Mouse (Mus musculus) mature B cell (primary cell): Measurements from ENCODE around the gene Mall.

Experiments
- in situ Hi-C: fragments of 300-500 bp; cut with MboI; formaldehyde crosslinking; loops from 2 replicates; pipeline ENCODE4 v1.14.3; 2019

Mall gene

DNA sequence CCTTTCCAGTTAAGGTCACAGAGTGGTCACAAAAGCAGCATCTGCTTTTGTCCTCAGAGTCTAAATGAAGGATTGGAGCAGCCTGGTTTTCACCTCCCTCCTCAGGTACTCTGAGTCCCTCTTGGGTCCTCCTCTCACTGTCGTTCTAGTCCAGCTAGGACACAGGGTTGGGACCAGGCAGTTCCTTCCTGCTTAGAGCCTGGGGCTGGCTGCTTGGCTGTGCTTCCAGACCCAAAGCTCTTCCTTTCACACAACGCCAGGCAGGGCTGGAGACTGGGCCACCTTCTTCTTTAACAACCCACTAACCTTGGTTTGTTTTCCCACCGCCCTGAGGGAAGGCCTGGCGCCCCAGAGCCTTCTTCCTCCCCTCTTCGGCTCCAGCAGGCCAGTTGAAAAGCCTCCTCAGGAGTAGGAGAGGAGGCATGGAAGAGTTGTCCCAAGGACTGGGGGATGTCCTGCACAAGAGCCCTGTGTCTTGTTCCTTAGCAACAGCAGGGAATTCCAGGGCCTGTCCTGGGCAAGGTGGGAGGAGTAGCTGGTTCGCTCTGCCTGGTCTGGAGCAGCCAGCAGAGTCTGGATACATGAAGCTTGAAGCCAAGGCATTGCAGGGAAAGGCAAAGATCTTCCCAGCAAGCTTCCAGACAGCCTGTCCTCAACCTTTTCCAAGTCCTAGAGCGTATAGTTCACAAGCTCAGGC, 717 bp upstream of the Mall start:
- in situ Hi-C loops, result no loop called here

DNA sequence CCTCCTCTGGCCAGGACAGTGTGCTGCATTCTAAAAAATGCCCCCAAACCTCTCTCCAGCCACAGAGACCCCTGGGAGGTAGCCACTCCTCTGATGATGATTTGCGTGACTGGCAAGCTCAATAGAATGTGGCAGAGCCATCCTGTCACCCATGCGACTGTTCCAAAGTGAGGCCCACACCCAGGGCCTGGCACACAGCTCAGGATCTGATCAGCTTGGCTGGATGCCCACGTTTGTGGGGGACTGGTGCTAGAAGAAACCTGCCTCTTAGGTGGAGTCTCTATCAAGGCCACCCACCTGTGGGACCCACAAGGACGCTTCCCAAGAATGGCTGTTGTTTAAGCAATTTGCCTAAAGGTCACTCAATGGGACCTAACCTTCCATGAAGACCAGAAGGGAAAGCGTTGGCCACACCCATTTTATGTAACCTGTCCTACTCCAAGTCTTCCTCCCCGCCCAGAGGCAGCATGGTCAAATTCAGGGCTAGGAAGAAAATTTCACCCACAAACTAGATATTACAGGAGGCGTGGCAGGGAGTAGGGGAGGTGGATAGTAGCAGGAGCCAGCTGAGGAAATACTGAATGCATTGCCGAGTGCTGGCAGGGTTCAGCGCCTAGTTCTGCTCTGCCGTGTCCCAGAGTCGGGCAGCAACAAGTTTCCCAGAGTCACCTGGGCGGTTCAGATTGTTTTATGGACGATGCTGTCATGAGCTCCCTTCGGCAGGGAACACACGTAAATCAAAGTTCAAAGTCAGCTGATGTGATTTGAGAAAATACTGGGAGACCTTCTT, 876 bp downstream of the Mall start:
- in situ Hi-C loops, result no loop called here

DNA sequence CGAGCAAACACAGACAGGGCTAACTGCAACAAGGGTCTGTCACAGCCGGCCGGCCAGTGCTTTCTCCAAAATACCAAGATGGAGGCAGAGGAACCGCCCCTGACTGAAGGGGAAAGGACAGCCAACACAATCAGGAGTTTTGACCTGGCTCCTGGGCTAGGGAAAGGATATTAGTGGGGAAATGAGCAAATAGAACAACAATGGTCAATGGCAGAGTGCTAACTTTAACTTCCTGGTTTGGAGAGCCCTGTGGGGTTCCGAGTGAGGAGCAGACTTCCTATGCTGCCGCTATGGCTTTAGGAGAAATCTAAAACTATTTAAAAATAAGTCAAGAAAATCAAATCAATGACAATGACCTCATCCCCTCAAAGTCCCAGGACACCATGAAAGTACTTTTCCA, 1.6 kb downstream of the Mall start:
- in situ Hi-C loops, result no loop called here

- in situ Hi-C loops, result no loop called here
These were observed 6.5 kb downstream of the Mall start for GRCm38 (mm10) chr2:127723193-127723592.

- in situ Hi-C loops, result no loop called here
These were observed 7.4 kb downstream of the Mall start for GRCm38 (mm10) chr2:127722176-127722892.

DNA sequence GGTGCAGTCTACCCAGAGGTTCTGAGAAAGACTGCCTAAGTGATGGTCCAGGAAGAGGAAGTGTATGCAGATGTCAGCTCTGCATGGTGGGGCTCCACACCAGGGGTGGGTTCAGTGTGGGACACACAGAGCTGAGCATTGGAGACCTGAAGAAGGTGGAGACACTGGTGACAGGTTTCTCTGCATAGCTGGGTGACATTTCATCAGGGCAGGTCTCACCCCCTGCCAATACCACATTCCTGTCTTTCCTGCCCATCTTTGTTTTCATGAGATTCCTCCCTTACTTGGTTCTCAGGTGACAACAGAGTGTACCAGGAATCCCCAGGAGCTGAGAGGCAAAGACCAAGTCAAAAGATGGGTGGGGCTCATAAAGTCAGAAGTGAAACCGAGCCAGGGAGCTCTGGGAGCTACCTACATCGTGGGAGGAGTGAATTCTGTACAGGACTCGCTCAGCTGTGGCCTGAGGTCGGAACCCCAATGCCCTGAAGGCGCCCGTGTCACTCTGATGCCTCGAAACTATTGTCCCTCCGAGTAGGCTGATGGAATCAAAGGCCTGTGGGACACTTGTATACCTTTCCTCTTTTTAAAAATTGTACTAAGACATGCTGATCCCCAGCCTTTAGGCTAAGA, 10.8 kb downstream of the Mall start:
- in situ Hi-C loops, result no loop called here

- in situ Hi-C loops, result no loop called here
These were observed 15.0 kb downstream of the Mall start for GRCm38 (mm10) chr2:127714726-127715125.

DNA sequence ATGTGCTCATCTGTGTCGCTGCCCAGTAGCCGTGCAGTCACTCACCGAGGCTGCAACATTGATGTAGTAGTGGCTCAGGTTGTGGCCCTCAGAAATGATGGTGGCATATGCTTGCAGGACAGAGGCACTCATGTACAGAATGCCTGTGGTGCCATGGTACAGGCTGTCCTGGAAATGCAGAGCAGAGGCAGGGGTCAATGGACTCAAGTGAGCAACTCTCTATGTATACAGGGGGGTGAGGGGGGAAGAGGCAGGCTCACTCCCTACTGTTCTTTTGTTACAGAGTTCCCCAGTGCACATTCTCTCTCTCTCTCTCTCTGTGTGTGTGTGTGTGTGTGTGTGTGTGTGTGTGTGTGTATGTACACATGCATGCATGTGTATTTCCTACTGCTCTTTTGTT, 20.9 kb downstream of the Mall start:
- in situ Hi-C loops, result no loop called here

- in situ Hi-C loops, result no loop called here
These were observed 21.7 kb downstream of the Mall start for GRCm38 (mm10) chr2:127708060-127708459.

GRCm38 (mm10) chr2:127705267-127705666, 24.5 kb downstream of the Mall start:
- in situ Hi-C loops, result no loop called here

DNA sequence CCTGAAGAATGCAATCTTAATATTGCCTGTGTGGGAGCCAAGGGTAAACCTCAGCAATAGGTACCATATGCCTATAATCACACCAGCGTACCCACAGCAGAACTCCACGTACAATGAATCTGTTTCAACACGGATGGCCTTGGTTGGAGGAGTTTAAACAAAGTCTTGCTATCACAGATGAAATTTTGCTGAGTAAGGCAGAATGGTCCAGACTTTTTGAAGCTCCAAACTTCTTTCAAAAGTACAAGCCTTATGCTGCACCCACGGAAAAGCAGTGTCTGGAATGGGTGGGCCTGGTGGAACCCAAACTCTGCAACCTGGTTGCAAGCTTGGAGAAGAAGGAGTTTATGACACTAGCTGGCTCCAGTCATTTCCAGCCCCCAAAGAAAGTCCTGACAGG, 40.5 kb downstream of the Mall start:
- in situ Hi-C loops, result no loop called here

DNA sequence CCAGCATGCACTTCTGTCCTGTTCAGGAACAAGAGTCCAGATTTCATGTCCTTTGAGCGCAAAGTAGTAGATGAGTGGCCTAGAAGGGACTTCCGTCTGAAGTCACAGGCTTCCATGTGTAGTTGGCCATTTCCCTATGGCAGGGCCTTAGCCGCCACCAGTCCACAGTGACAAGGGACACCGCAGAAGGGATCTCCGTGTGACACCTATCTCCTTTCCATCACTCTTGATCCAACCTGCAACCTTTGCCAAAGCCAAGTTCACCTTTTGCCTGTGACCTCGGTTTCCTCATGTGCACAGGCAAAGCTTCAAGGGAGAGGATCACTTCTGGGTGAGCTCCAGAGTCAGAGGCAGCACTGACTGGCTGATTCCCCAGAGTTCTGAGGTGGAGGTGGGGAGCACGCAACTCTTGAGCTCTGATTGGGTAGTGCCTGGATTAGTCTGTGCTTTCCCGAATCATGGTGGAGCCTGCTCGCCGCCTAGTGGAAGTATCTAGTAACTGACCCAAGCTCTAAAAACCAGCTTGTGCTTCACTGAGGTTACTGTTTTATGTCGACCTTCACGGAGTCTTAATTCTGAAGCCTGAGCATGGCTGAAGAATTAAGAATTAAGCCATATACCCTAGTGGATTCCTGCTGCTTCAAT, 45.9 kb downstream of the Mall start:
- in situ Hi-C loops, result no loop called here

DNA sequence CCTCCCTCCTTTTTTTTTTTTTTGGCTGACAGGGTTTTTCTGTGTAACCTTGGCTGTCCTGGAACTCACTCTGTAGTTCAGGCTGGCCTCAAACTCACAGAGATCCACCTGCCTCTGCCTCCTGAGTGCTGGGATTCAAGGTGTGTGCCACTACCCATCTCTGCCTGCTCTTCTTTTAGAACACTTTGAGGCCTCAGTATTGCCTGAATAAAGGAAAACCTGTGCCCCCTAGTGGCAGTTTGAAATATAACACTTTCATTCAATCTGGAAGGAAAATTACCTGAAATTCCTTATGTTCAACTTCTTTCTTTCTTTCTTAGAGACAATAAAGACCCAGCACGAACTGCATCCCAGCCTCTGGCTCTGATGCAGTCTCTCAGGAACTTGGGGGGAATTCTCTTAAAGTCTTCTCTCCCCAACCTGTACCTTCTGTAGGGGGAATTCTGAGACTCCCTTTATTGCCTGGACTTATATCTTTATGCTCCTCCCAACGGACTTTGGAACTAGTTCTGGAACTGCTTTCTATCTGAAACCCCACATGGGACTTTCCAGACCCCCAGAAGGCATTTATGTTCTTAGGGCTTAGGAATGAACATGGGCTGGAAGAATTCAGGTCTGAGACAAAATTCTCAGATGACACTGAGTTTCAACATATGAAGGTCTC, 61.8 kb downstream of the Mall start:
- in situ Hi-C loops, result no loop called here

DNA sequence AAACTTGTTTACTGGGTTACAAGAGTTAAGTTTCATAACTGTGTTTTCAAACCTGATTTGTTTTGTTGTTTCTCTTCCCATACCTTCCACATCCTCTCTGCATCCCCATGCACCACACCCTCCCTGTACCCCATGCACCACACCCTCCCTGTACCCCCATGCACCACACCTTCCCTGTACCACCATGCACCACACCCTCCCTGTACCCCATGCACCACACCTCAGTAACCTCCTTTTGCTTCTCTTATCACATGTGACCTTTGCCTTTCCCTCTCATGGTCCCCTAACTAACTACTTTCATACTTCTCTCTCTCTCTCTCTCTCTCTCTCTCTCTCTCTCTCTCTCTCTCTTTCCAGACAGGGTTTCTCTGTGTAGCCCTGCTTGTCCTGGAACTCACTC, 62.7 kb downstream of the Mall start:
- in situ Hi-C loops, result no loop called here

GRCm38 (mm10) chr2:127662708-127663107, 67.0 kb downstream of the Mall start:
- in situ Hi-C loops, result no loop called here

DNA sequence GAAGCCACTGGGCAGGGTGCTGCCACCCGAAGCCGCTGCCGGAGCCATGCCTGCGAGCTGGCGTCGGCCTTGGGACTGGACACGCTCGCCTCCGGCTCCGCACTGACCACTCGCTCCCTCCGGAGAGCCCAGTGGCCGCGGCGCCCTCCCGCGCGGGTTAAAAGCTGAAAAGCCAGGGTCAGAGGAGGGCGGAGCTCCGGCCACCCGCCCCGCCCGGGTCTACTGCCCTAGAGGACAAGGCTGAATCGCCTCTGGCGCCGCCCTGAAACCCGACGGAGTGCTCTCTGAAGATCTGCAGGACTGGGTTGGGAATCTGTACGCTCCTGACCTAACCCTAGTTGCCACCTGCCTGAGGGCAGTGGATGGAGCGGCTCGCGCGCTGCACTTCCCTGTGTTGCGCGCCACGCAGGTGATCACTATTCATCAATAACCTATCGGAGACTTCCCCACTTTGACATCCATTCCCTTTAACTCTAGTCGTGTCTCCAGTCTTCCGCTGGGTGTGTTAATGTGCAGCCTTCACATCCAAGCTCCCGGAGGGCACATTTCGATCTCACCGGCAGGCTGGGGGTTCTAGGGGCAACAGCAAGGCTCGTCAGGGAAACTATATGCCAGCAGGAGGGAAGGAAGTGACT, 73.5 kb downstream of the Mall start, which contains the start of gene Mal:
Mal (minus strand) TSS at position 610 of the 635 bp plus-strand sequence.
- in situ Hi-C loops, result no loop called here

- in situ Hi-C loops, result no loop called here
These were observed 74.3 kb downstream of the Mall start for GRCm38 (mm10) chr2:127655419-127655818.

DNA sequence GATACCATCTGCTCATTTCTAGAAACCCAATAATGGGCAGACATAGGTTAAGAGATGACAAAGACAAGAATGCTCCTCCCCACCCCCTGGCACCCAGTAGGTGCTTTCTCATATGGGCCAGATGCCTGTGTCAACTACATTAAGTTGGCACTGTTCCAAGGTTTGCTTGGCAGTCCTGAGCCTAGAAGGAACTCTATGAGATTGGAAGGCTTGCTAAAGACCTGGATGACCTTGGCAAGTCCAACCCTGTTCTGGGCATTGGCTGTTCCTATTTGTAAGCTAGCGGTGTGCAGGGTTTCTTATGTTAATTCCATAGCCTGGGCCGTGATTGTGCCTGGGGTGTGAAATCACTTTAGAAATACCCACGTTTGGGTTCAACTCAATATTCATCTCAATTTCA, 74.9 kb downstream of the Mall start:
- in situ Hi-C loops, result no loop called here
